Mouse (Mus musculus) kidney, postnatal 0 days (tissue): ENCODE measurements around the gene Dgat2. TPM values are rescaled to one million over a fixed set of nuclear protein-coding genes. Genes with fewer than 3 reads are reported as not detected.

ENCODE experiments used
- ATAC-seq: fragments of 200-750 bp; cut with Nextera tagmentation; replicated peaks from 2 replicates; pipeline ENCODE4 v1.8.0; 2017; ENCODE audit warnings: low read depth, moderate number of reproducible peaks, moderate TSS enrichment, moderate library complexity; ENCODE audit not compliant: low FRiP score
- DNase-seq: peaks from one replicate; pipeline ENCODE4 v3.0.0-alpha.2; 2016; ENCODE audit warnings: low spot score
- H3K27ac ChIP-seq: fragments of 300-500 bp; sonication (generic); 2 replicates; pipeline ENCODE4 v1.5.1; 2014; ENCODE audit warnings: mild to moderate bottlenecking
- H3K27me3 ChIP-seq: fragments of 300-500 bp; sonication (generic); 2 replicates; pipeline ENCODE4 v1.6.1; 2014; ENCODE audit warnings: low read length, mixed read lengths; ENCODE audit not compliant: insufficient read depth
- H3K36me3 ChIP-seq: fragments of 300-500 bp; sonication (generic); 2 replicates; pipeline ENCODE4 v1.6.1; 2014; ENCODE audit warnings: low read length, mixed read lengths; ENCODE audit not compliant: insufficient read depth
- H3K4me1 ChIP-seq: fragments of 300-500 bp; sonication (generic); replicated peaks from 2 replicates; pipeline ENCODE4 v1.6.1; 2014; ENCODE audit warnings: antibody characterized with exemption, low read length, mixed read lengths; ENCODE audit not compliant: insufficient read depth
- H3K4me2 ChIP-seq: fragments of 300-500 bp; sonication (generic); 2 replicates; pipeline ENCODE4 v1.6.1; 2014; ENCODE audit warnings: mild to moderate bottlenecking, low read length, moderate library complexity, mixed read lengths
- H3K4me3 ChIP-seq: fragments of 300-500 bp; sonication (generic); replicated peaks from 2 replicates; pipeline ENCODE4 v1.5.1; 2014; ENCODE audit warnings: low read depth, low read length
- H3K9ac ChIP-seq: fragments of 300-500 bp; sonication (generic); 2 replicates; pipeline ENCODE4 v1.6.1; 2014; ENCODE audit warnings: low read depth, low read length
- H3K9me3 ChIP-seq: fragments of 300-500 bp; sonication (generic); replicated peaks from 2 replicates; pipeline ENCODE4 v1.6.1; 2016; ENCODE audit warnings: low read length, inconsistent platforms, mixed read lengths
- CTCF ChIP-seq: IDR thresholded peaks from 2 replicates; pipeline ENCODE4 v1.5.1; 2016; ENCODE audit warnings: antibody characterized with exemption, low read depth, mild to moderate bottlenecking, moderate library complexity
- WGBS: fragments of 180-500 bp; shearing (Covaris S2); extraction: QIAGEN DNeasy Blood & Tissue Kit; methylation state at CpG from one replicate; pipeline ENCODE4 v1.1.7; 2014; 5-methylcytosine and 5-hydroxymethylcytosine counted together
- polyA plus RNA-seq: library from polyadenylated mRNA; unstranded; fragments of >200 nt; fragmentation: Nextera tagmentation; extraction: Ambion mirVana; gene quantifications from 2 replicates; pipeline ENCODE4 v1.2.1, GENCODE M21; 2015

Gene Dgat2
- polyA plus RNA-seq, 1 experiment from 2014 or later = 53.1 TPM

DNA sequence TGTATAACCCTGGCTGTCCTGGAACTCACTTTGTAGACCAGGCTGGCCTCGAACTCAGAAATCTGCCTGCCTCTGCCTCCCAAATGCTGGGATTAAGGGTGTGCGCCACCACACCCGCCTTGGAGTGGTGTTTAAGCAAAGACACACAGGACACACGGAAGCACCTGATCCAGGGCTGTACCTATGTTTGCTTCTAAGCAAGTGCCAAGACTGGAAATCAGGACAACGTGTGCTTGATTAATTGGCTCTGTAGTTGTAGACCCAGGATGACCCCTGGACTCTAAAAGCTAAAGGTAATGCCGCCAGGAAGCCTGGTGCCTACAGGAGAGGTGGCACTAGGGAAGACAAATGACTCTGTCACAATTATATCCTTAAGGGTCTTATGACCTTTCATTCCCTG is 12.0 kb downstream of the Dgat2 start:
- ATAC-seq = no peak
- WGBS = 85% methylated on average over 6 of the region's 6 CpGs
- Histone ChIP-seq H3K9ac (no peak overlapping the region), H3K27me3 (no peaks in the 10 kb centered on the region), H3K4me2 (no peak overlapping the region), H3K9me3 (no peaks in the 10 kb centered on the region), H3K36me3 (no peaks in the 10 kb centered on the region), H3K4me3 (no peak overlapping the region), H3K4me1 (peaks cover 3% of the 10 kb centered on the region; the same call in 1 of the 2 replicates), H3K27ac (no peak overlapping the region)
- no peak for TF ChIP-seq CTCF
- no peak for DNase-seq

DNA sequence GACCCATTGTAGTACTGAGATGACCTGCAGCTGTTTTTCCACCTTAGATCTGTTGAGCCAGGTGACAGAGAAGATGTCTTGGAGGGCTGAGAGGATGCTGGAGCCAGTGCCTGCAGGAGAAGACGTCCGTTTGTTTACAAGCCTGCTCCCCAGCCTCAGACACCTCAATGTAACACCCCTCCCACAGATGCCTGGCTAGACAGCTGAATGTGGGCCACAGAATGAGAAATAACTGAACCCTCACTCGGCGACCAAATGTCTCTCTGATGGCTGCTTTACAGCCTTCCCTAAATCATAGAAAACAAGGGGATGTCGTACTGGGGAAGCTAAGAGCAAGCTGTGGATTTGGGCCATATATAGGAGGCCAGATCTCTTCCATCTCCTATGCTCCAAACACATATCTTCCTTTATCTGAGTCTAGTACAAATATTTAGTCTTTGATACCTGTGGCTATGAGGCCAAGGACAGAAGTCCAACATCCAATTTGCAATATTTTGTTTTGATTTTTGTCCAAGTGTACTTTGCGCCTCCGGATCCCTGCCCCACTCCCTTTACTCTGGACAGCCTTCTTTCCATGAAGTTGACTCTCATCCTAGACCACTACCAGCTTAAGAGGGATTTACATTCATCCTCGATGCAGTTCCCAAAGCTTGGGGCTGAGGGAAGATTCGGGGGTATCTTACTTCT is 12.7 kb downstream of the Dgat2 start:
- 70% methylated on average over 9 of the region's 9 CpGs for WGBS
- no peak for DNase-seq
- TF ChIP-seq CTCF = no peak
- Histone ChIP-seq H3K9me3 (no peaks in the 10 kb centered on the region), H3K36me3 (no peaks in the 10 kb centered on the region), H3K4me1 (peaks cover 3% of the 10 kb centered on the region; the same call in 1 of the 2 replicates), H3K27ac (no peak overlapping the region), H3K27me3 (no peaks in the 10 kb centered on the region), H3K4me2 (no peak overlapping the region), H3K9ac (no peak overlapping the region), H3K4me3 (no peak overlapping the region)
- ATAC-seq = no peak

GRCm38 (mm10) chr7:99168756-99169155 is 13.8 kb downstream of the Dgat2 start:
- no peak overlapping the region for H3K9ac ChIP-seq
- peaks cover 3% of the 10 kb centered on the region; the same call in 1 of the 2 replicates for H3K4me1 ChIP-seq
- no peaks in the 10 kb centered on the region for H3K27me3 ChIP-seq
- no peak for TF ChIP-seq CTCF
- 77% methylated on average over 6 of the region's 6 CpGs for WGBS
- H3K27ac ChIP-seq = peak overlapping the region; percentile 80
- no peaks in the 10 kb centered on the region for H3K36me3 ChIP-seq
- ATAC-seq = no peak
- no peak overlapping the region for H3K4me3 ChIP-seq
- no peak overlapping the region for H3K4me2 ChIP-seq
- DNase-seq = no peak
- no peaks in the 10 kb centered on the region for H3K9me3 ChIP-seq

- Histone ChIP-seq H3K4me3 (no peak overlapping the region), H3K9ac (no peak overlapping the region), H3K36me3 (no peaks in the 10 kb centered on the region), H3K4me1 (peaks cover 4% of the 10 kb centered on the region; the same call in 1 of the 2 replicates), H3K27ac (peak overlapping the region; percentile 80), H3K9me3 (no peaks in the 10 kb centered on the region), H3K4me2 (no peak overlapping the region), H3K27me3 (no peaks in the 10 kb centered on the region)
- no peak for TF ChIP-seq CTCF
- ATAC-seq (peak; percentile 94), DNase-seq (peak; percentile 75)
- 26% methylated on average over 5 of the region's 5 CpGs for WGBS
Observed at GRCm38 (mm10) chr7:99167939-99168338, 14.6 kb downstream of the Dgat2 start.

DNA sequence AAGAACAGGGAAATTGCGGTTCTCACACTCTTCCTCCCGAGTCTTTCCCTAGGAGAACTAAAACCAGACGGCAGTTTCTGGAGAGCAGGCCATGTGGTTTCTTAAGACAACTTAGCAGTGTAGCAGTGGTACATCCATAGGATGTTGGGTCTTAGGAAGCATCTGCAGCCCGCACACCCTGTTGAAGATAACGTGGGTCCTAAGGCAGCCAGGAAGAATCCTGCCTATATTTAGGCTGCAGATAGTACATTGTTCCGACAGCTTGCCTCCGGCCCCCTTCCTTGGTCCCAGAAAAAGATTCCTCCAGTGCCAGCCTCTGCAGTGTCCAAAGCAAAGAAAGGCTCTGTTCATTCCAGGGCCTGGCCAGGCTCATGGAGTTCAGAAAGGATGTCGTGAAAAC is 16.4 kb downstream of the Dgat2 start:
- DNase-seq = no peak
- WGBS = 79% methylated on average over 8 of the region's 8 CpGs
- peaks cover 12% of the 10 kb centered on the region; the same call in 1 of the 2 replicates for H3K4me1 ChIP-seq
- H3K4me3 ChIP-seq = no peak overlapping the region
- H3K27me3 ChIP-seq = no peaks in the 10 kb centered on the region
- H3K36me3 ChIP-seq = no peaks in the 10 kb centered on the region
- H3K9ac ChIP-seq = no peak overlapping the region
- no peak for TF ChIP-seq CTCF
- no peaks in the 10 kb centered on the region for H3K9me3 ChIP-seq
- no peak overlapping the region for H3K27ac ChIP-seq
- no peak for ATAC-seq
- H3K4me2 ChIP-seq = no peak overlapping the region

DNA sequence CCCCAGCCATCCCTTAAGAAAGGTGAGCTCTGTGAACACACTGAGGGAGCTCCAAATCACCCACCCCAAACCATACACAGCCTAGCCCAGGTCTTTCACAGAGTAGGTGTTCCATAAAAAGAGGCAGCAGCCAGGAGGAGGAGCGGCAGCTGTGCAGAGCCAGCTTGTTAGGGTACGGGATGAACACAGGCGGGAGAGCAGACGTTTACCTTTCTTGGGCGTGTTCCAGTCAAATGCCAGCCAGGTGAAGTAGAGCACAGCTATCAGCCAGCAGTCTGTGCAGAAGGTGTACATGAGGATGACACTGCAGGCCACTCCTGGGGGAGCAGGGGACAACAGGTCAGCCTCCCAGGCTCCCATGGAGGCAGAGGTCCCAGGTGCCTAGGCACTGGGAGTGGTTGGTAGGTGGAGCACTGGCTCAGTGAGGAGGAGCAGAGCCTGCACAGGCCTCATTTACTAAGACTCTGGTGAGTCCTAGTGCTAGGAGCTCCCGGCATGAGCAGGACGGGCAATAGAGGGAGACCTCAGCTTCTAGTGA is 17.6 kb downstream of the Dgat2 start:
- no peak overlapping the region for H3K4me2 ChIP-seq
- H3K4me3 ChIP-seq = no peak overlapping the region
- no peak overlapping the region for H3K27ac ChIP-seq
- ATAC-seq = no peak
- no peak for DNase-seq
- H3K9ac ChIP-seq = no peak overlapping the region
- H3K27me3 ChIP-seq = no peaks in the 10 kb centered on the region
- WGBS = 73% methylated on average over 7 of the region's 7 CpGs
- no peaks in the 10 kb centered on the region for H3K36me3 ChIP-seq
- no peaks in the 10 kb centered on the region for H3K9me3 ChIP-seq
- no peak for TF ChIP-seq CTCF
- peaks cover 12% of the 10 kb centered on the region; the same call in 1 of the 2 replicates for H3K4me1 ChIP-seq
